Mouse (Mus musculus): ENCODE measurements around the gene Gpx6. TPM values are rescaled to one million over a fixed set of nuclear protein-coding genes. Genes with fewer than 3 reads are reported as not detected.

Gpx6 gene
- not detected for total RNA-seq (2021)
- long read RNA-seq = 0 reads

DNA sequence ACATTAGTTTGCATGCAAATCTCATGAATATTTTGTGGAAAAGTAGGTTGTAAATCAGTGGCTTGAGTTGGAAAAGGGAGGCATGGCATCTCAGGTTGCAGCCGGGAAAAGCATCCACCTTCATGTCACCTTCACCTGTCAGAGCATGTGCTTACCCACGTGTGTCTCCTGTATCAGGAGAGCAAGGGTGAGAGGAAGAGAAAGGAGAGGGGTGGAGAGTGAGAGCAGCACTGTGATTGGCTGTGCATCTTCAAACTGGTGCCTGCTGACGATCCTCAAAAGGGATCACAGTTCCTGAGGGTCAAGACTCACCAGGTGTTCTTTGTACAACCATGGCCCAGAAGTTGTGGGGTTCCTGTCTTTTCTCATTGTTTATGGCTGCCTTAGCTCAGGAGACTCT, at the start of gene Gpx6:
Gene Gpx6 (plus strand): TSS at position 200 of the 400 bp plus-strand sequence.
- DNase-seq (ENCODE audit: low spot score in 2 of 2) = no peak

DNA sequence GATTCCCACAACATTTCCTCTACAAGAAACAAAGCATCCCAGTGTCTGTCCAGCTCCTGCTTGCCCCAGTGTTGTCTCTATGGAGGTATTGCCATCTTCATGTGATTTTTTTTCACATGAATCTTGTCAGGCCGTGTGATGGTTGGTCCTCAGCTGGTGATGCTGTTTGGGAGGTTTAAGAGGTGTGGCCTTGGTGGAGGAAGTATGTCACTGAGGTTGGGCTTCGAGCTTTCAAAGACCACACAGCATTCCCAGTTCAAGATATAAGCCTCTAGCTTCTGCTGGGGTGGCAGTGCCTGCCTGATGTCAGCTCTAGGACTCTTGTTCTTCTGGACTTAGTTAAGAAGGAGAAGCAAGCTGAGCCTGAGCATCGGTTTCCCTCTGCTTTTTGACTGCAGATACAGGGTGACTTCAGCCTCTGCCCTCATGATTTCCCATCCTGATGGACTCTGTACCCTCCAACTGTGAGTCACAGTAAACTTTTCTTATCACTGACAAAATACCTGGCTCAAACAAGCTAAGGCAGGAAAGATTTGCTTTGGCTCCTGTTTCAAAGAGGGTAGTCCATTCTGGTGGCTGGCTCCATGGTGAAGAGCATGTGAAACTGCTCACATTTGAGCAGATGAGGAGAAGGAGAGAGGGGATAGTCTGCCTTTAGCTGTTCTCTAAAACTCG, 49.0 kb upstream of the Gpx6 start:
- no peak for DNase-seq (ENCODE audit: low spot score in 2 of 2)

DNA sequence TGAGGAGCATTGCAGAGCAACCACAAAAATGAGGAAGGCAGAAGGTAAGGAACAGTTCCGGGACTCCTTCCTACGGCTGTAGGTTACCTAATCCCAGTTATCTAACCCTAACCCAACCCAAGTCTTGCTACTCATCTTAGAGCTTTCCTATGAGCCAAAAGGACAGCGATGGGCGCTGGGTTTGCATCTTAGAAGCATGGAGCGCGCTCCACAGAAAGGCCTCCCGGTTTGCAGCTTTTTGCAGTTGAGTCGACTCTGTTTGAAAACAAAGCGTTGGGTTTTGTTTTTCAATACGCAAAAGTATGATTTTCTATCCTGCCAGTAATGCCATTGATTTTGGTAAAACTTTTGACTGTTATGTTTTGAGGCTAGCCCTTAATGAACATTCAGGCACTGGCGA, 48.0 kb upstream of the Gpx6 start:
- DNase-seq (ENCODE audit: low spot score in 2 of 2) = peak in 1 of 2 experiments; percentile 31

DNA sequence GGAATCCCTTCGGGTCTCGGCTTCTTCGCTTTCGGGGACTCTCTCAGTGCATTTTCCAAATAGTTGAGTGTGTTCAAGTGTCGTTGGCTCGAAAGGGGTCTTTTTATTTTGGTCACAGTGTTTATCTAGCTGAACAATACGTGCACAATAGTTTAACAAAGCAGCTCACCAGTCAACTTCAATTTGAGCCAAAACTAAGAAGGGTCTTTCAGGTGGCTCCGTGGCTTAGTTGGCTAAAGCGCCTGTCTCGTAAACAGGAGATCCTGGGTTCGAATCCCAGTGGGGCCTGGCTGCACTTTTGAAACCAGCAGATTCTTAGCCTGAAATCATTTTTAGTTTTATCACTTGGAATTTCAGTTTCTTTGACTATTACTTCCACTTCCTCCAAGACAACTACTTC, 47.6 kb upstream of the Gpx6 start:
- peak; percentile 48 to 81 for DNase-seq (ENCODE audit: low spot score in 2 of 2)

DNA sequence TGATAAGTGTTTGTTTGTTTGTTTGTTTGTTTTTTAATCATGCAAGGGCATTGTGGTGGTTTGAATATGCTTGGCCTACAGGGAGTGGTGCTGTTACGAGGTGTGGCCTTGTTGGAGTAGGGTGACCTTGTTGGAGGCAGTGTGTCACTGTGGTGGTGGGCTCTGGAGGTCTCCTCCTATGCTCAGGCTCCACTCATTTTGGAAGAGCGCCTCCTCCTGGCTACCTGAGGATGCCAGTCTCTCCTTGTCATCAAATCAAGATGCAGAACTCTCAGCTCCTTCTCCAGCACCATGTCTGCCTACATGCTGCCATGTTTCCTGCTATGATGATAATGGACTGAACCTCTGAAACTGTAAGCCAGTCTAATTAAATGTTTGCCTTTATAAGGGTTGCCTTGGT, 46.2 kb upstream of the Gpx6 start:
- DNase-seq (ENCODE audit: low spot score in 2 of 2) = no peak

DNA sequence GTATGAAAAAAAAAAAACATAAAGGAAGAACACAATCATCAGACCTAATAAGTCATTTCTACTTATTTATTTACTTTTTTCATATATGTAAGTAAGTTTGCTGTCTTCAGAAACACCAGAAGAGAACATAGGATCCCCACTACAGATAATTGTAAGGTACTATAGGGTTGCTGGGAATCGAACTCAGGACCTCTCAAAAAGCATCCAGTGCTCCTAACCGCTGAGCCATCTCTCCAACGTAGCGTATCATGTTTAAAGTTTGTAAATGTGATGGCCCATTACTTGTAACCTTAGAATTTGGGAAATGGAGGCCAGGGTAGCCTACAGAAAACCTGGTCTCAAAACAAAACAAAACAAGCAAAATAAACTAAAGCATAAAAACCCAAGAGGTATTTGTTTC, 44.4 kb upstream of the Gpx6 start:
- DNase-seq (ENCODE audit: low spot score in 2 of 2) = peak in 1 of 2 experiments; percentile 21

DNA sequence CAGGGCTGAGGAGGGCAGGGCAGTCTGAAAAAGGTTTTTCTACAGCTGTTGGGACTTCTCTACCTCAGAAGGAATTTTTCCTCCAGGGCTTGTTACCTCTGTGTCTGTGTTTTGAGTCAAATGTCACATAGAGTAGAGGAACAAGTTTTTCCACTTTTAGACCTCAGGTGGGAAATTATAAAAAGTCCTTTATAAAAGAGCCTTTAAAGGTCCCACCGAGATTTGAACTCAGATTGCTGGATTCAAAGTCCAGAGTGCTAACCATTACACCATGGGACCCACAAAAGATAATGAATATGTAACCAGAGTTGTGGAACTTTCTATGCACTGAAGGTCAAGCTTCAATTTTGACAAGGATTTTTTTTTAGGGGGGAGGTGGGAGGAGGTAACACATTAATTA, 43.7 kb upstream of the Gpx6 start:
- no peak for DNase-seq (ENCODE audit: low spot score in 2 of 2)

DNA sequence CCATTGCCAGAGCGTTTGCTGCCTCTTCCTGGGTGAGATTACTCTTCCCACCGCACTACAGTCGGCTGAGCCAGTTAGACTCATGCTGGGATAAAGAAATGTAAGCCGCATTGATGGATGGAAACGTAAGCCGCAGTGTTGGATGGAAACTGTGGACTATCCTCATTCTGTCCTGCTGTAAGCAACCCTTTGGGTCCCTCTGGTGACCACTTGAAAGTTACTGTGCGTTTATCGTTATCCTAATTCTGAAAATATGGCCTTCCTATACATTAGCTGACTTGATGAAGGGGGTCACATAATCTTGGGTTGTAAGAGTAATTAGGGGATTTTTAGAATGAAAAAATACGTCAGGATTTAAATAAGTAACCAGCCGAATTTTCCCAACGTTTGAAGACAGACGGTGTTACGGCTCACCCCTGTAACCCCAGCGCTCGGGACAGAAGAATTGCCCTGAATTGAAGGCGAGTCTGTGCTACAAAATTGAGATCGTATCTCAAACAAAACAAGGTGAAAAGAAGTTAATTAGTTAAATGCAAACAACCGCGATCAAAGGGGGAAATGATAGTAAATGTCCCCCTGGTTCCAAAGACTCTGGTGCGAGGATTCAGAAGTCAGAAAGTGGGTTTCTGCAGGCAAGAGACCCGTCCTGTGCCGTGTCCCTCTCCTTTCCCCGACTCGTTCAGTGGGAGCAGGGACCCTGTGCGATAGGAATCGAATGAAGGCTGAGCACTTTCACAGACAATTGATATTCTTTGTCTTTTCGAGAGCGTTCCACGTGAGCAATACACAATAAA, 36.7 kb upstream of the Gpx6 start:
- DNase-seq (ENCODE audit: low spot score in 2 of 2) = peak in 1 of 2 experiments; percentile 63

DNA sequence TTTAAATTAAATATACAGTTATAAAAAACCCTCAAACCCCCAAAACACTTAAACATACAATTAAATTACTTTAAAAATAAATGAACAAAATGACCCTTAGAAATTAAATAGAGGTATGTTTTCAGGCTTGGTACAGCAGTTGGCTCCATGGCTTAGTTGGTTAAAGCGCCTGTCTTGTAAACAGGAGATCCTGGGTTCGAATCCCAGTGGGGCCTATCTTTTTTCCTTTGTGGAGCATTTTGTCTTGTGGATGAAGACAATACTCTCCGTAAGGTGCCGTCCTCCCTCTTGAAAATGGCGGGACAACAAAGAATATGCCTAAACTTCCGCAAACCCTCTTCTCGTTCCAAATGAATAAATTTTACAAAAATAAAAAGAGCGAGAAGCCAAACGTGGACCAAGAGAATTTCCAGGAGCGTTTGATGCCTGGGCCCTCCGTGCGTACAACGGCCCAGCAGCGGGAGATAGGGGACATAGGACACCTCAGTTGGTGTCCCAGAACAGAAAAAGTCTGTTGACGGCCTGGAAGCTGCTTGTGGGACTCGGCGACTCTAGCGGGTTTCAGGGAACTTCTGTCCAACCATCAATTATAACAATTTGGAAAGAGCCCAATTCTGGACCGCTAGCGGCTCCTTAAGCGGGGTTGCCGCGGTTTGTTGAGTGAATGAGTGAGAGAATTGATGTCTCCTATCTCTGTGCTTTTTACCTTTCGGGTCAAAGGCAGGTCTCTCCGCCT, 35.9 kb upstream of the Gpx6 start:
- peak; percentile 85 to 96 for DNase-seq (ENCODE audit: low spot score in 2 of 2)

DNA sequence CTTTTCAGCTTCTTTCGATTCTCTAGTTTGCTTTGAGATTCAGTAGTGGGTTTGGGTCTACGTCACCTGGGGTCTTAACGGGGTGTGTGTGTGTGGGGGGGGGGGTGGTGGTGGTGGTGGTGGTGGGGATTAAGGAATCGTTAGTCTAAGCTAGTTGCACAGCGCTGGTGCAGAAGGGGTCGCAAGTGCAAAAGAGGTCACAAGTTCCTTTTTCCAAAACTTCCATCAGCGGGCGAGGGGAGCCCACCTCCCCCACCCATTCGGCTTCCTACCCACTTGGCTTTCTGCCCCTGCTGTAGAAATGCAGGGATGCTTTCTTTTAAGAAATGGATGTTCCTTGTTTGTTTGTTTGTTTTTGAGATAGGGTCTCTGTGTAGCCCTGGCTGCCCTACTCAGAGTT, 35.4 kb upstream of the Gpx6 start:
- no peak for DNase-seq (ENCODE audit: low spot score in 2 of 2)

DNA sequence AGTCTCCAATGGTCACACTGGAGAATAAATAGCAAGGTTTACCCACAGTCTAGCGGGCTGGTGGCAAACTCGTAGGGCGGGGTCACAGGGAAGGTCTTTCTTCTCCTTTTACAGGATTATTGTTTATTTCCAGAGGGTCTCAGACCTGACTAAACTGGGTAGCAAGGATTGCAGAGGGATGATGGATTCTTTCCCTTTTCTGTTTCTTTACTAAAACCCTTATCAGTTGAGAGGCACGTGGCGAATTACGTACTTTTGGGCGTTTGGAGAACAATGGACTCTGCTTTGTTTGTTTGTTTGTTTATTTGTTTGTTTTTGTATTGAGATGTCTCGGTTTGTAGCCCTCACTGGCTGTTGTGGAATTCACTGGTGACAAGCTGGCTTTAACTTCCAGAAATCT, 32.8 kb upstream of the Gpx6 start:
- no peak for DNase-seq (ENCODE audit: low spot score in 2 of 2)

DNA sequence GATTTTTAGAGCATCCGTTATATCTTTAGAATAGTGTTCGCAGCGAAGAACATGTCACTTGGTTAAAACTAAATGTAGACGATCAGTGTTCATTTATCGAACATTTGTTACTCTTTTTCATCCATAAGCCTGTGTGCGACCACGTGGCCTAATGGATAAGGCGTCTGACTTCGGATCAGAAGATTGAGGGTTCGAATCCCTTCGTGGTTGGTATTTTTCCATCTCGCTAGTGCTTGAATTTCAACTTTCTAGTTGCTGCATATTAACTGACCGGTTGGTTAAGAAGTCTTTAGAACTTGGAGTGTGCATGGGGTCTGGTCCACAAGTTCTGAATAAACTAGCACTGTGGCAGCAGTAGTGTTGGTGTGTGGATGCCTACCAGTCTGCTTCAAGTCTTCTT, 32.4 kb upstream of the Gpx6 start:
- peak; percentile 85 to 97 for DNase-seq (ENCODE audit: low spot score in 2 of 2)

DNA sequence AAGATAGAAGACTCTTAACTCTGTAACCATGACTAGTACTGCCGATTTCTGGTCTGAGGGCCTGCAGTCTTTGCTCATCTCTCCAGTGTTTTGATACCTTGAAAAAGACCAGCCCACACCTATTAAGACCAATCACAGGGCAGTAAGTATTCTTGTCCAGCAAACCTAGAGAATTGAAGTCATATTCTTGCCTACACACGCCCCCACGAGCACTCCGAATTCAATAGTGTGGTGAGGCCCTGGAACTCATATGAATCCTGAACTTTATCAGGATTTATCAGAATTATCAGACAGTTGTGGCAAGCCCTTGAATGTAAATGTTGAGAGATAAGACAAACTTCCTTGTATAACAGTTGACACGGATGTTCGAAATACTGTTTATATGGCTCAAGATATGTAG, 19.3 kb upstream of the Gpx6 start, which contains the start of gene Gpx5:
Gene Gpx5 (minus strand): TSS at position 101 of the 400 bp plus-strand sequence.
- no peak for DNase-seq (ENCODE audit: low spot score in 2 of 2)

DNA sequence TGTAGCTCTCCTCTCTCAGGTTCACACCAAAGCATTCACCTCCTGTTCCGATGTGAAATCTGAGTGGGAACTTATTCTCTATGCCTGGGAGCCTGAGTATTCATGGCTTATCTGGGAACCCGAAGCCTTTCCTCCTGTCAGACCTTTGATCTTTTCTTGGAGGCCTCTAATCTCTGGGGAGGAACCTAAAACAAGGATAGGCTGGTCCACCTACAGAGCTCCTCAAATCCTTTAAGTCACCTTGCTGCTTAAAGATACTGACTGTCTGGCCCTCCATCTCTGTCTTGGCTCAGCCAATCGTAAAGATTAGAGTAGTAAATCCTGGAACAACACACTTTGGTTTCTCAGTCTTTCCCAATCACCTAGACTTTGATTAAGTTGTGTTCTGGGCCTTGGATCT, 13.4 kb upstream of the Gpx6 start:
- DNase-seq (ENCODE audit: low spot score in 2 of 2) = no peak

DNA sequence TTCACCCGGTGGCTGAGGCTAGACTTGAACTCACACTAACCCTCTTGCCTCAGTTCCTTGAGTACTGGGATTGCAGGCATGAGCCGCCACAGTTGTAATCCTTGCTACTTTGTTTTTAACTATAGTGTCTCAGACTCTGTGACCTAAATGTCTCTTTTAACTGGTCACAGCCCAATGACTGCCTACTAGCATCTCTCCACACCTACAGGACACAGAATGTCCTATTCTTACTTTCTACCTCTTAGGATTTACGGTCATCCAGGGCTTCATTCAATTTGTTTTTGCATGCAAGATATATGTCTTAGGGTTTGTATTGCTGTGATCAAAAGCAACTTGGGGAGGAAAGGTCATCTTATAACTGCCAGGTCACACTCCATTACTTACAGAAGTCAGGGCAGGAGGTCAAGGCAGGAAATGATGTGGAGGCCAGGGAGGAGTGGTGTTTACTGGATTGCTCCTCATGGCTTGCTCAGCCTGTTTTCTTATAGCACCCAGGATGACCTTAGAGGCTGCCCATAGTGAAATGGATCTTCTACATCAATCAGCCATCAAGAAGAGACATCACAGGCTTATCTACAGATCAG, 7.3 kb upstream of the Gpx6 start:
- no peak for DNase-seq (ENCODE audit: low spot score in 2 of 2)

DNA sequence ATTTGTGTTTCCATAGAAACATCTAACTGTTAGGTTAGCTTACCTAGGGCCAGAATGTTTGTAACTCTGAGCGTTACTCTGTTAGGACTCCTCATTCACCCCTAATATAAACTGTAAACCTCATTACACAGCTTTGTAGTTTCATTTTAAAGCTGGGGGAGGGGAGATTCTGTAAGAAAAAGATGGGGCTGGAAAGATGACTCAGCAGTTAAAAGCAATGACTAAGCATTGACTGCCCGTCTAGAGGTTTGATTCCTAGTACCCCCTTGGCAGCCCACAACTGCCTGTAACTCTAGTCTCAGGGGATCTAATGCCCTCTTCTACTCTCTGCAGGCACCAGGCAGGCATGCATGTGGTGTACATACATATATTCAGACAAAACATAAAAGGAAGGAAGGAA, 2.1 kb upstream of the Gpx6 start:
- no peak for DNase-seq (ENCODE audit: low spot score in 2 of 2)

DNA sequence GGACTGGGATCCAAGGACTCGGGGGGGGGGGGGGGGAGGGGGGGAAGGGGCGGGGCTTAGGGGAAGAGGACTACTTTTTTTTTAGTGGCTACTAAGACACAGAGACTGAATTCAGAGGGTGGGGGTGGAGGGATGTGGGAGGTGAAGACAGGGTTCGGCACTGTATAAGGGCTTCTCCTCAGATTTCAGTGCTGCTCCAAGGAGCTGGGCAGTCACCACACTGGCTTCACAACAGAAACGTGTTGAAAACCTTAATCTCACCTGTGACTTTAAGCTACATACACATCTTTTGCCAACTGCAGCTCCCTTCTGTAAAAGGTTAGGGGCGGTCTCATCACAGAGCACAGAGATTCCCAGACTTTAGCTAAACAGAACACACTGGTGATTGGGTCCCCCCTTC, 929 bp downstream of the Gpx6 start:
- no peak for DNase-seq (ENCODE audit: low spot score in 2 of 2)

DNA sequence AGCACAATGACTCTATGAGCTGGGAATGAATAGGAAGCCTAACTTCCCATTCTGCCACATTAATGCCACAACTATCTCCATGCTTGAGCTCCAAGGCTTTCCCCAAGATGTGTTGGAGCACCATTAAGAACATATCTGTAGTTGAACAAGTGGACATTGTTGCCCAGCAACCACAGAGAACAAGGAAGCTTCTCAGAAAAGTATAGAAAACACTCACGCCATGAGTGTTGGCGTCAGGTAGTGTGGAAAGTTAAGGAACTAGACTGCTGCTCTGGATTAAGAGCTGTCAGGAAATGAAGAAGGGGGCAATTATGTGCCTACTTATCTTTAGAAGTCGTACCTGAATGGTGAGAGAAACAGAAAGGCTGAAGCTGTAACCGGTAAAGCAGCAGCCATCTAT, 2.0 kb downstream of the Gpx6 start:
- DNase-seq (ENCODE audit: low spot score in 2 of 2) = no peak

DNA sequence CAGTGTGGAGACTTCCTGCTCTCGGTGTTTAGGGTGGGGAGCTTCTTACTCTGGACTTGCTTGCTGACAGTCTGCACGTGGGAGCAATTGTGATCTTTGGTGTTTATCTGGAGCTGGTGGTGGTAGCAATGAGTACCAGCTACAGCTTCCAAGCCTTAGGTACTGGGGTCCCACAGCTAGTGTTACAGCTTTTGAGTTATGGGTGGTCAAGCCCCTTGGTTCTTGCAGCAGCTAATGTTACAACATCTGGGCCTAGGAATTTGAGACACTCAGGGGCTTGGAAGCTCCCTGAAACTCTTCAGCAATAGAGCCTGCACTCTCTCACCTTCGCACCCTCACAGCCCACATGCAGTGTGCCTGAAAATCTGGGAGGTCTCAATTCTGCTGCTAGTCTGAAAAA, 8.3 kb downstream of the Gpx6 start:
- no peak for DNase-seq (ENCODE audit: low spot score in 2 of 2)

DNA sequence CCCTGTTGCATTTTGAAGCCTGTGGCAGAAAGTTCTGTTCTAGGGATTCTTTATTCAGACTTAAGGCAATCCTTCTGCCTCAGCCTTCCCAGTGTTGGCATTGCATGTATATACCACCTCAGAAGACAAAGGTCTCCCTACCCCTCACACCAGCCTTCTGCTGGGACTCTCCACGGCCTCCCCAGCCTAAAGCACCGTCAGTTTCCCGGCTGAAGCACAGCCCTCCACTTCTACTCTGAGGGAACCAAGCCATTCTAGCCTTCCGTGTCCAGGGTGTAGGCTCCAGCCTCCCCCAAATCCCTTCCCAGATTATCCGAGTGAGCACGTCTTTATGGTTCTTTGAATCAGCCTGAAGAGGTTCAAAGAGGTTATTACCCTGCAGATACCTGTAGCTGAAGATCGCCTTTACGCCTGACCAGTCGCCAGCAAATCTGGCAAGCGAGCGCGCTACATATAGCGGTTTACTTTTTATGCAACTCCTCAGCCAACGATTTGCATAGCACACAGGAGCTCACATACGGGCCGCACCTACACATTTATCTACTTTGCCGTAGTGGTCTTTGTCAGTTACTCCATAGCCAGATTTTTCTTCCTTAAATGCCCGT, 10.1 kb downstream of the Gpx6 start:
- DNase-seq (ENCODE audit: low spot score in 2 of 2) = peak in 1 of 2 experiments; percentile 39

All from layer of hippocampus, adult 18-20 months (tissue).